Mouse (Mus musculus) thymus, postnatal 14 days (tissue): Measurements from ENCODE around the gene Itfg2.
A peak's percentile ranks its signal among the peaks of the same experiment; 100 is the strongest.

ENCODE experiments used
- DNase-seq: peaks from one replicate; pipeline ENCODE4 v3.0.0; 2021

The Itfg2 gene

GRCm38 (mm10) chr6:128424269-128425019 is at the start of gene Itfg2:
TSS of gene Itfg2 (minus strand) at chr6:128424931.
- peak; percentile 95 for DNase-seq

GRCm38 (mm10) chr6:128474112-128474511 is 49.4 kb upstream of the Itfg2 start:
- no peak for DNase-seq

- DNase-seq, result peak; percentile 54
Measured at GRCm38 (mm10) chr6:128469451-128469850, 44.7 kb upstream of the Itfg2 start.

- DNase-seq, result no peak
Measured at GRCm38 (mm10) chr6:128467298-128467697, 42.6 kb upstream of the Itfg2 start.

GRCm38 (mm10) chr6:128466563-128466962 is 41.8 kb upstream of the Itfg2 start:
- no peak for DNase-seq

GRCm38 (mm10) chr6:128466043-128466442 is 41.3 kb upstream of the Itfg2 start:
- DNase-seq, result no peak

- DNase-seq, result no peak
Measured at GRCm38 (mm10) chr6:128464996-128465395, 40.3 kb upstream of the Itfg2 start.

- DNase-seq, result no peak
Measured at GRCm38 (mm10) chr6:128461606-128462005, 36.9 kb upstream of the Itfg2 start.

- DNase-seq, result no peak
Measured at GRCm38 (mm10) chr6:128460729-128461503, 36.2 kb upstream of the Itfg2 start.

- no peak for DNase-seq
Measured at GRCm38 (mm10) chr6:128460321-128460720, 35.6 kb upstream of the Itfg2 start.

GRCm38 (mm10) chr6:128457186-128457585 is 32.5 kb upstream of the Itfg2 start:
- no peak for DNase-seq

- DNase-seq, result no peak
Measured at GRCm38 (mm10) chr6:128455835-128456605, 31.3 kb upstream of the Itfg2 start.

GRCm38 (mm10) chr6:128447063-128447462 is 22.3 kb upstream of the Itfg2 start:
- DNase-seq, result no peak

GRCm38 (mm10) chr6:128445761-128446535 is 21.2 kb upstream of the Itfg2 start:
- DNase-seq, result peak; percentile 36

GRCm38 (mm10) chr6:128440238-128440637 is 15.5 kb upstream of the Itfg2 start:
- DNase-seq, result no peak

- peak; percentile 37 for DNase-seq
Measured at GRCm38 (mm10) chr6:128438871-128439341, 14.2 kb upstream of the Itfg2 start.

- peak; percentile 95 for DNase-seq
Measured at GRCm38 (mm10) chr6:128438317-128438870, 13.7 kb upstream of the Itfg2 start, which contains the start of gene Fkbp4. TSS of gene Fkbp4 (minus strand) at chr6:128438677.

- peak; percentile 78 for DNase-seq
Measured at GRCm38 (mm10) chr6:128437731-128438316, 13.1 kb upstream of the Itfg2 start.

- no peak for DNase-seq
Measured at GRCm38 (mm10) chr6:128437288-128437687, 12.6 kb upstream of the Itfg2 start.

GRCm38 (mm10) chr6:128436356-128437005 is 11.8 kb upstream of the Itfg2 start:
- no peak for DNase-seq

GRCm38 (mm10) chr6:128435474-128435873 is 10.7 kb upstream of the Itfg2 start:
- DNase-seq, result no peak
